Comparison of ENCODE assay signal across 8 mouse cellular contexts in the genomic region with DNA sequence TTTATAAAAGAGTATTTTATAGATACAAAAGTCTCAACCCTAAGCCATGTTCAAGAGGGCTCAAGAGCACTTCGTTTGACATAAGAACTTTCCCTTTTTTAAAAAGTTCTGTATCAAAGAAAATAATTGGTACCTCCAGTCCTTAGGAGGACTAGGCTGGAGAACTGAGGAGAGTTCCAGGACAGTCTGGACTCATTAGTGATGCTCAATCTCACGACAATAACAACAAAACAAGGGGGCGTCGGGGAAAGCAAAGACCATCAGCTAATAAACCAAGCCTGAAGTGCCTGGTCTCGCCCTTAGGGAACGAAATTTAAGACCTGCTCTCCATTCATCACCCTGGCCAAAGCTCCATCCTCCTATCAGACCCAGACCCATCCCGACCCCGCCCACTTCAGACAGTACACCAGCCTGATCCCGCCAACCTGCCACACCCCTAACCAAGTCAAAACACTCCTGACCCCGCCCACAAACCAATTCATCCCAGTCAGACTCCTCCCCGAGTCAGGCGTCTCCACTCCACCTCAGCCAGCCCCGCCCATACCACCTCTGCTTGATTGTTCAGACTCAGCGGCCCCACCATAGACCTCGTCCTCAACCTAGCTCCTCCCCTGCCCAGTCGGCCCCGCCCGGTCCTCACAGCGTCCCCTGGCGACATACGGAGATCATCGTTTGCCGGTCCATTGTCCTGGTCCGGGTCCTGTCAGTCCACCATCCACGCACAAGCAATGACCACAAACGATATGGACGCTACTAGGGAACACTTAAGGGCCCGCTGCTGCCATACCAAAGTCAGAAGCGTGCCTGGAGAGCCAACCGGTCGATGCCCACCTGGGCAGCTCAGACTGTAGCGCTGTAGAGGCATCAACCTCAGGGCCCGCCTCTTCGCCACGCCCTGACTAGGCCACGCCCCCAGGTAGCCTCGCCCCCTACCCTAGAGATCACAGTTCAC. TPM values are rescaled to one million over a fixed set of nuclear protein-coding genes. Genes with fewer than 3 reads are reported as not detected.
DNase-seq lines count a peak whose midpoint lies in the region; ATAC-seq and TF ChIP-seq lines count a peak whose summit lies in the region.

No protein-coding gene starts in this region.

- H3K4me3 ChIP-seq in left cerebral cortex, adult 2 months: peak overlapping the region; percentile 7; the same call in 1 of the 2 replicates
- peak overlapping the region; percentile 53 for H3K4me3 ChIP-seq in heart, embryonic 13.5 days
- H3K4me3 ChIP-seq in kidney, embryonic 16.5 days (ENCODE audit: low read length): peak overlapping the region; percentile 55
- peak overlapping the region; percentile 70 for H3K4me3 ChIP-seq in small intestine, adult 2 months (ENCODE audit: low read depth, low read length)

- 2% methylated on average over 37 of the region's 37 CpGs for WGBS in heart, embryonic 13.5 days
- 3% methylated on average over 37 of the region's 37 CpGs for WGBS in kidney, embryonic 16.5 days
- WGBS in small intestine, adult 2 months: 3% methylated on average over 37 of the region's 37 CpGs

- no peak overlapping the region for H3K27ac ChIP-seq in left cerebral cortex, adult 2 months
- no peak overlapping the region for H3K27ac ChIP-seq in heart, embryonic 13.5 days (replicated peaks)
- no peak overlapping the region for H3K27ac ChIP-seq in kidney, embryonic 16.5 days (ENCODE audit: low read length)
- peak overlapping the region; percentile 17; the same call in 1 of the 2 replicates for H3K27ac ChIP-seq in small intestine, adult 2 months (ENCODE audit: insufficient read depth, low read depth, low read length)

- H3K9ac ChIP-seq in heart, embryonic 13.5 days: peak overlapping the region; percentile 69; the same call in 1 of the 2 replicates
- H3K9ac ChIP-seq in kidney, embryonic 16.5 days (replicated peaks; ENCODE audit: low read length): peak overlapping the region; percentile 48

- H3K4me1 ChIP-seq in heart, embryonic 13.5 days: peaks cover 8% of the 10 kb centered on the region
- H3K4me1 ChIP-seq in kidney, embryonic 16.5 days (ENCODE audit: insufficient read depth, low read length): peaks cover 6% of the 10 kb centered on the region
- peaks cover 10% of the 10 kb centered on the region for H3K4me1 ChIP-seq in small intestine, adult 2 months (ENCODE audit: control insufficient read depth, insufficient read depth, insufficient read length, low read length)

- no peaks in the 10 kb centered on the region for H3K36me3 ChIP-seq in heart, embryonic 13.5 days
- no peaks in the 10 kb centered on the region for H3K36me3 ChIP-seq in kidney, embryonic 16.5 days (ENCODE audit: insufficient read depth, low read length)
- no peaks in the 10 kb centered on the region for H3K36me3 ChIP-seq in small intestine, adult 2 months (ENCODE audit: control insufficient read depth, insufficient read depth, low read length)

- no peak for DNase-seq in left cerebral cortex, adult 2 months (ENCODE audit: extremely low spot score in 1 of 2, low spot score in 2 of 2)
- DNase-seq in left cerebral cortex, postnatal 25 days (ENCODE audit: low spot score in 2 of 2): no peak
- peak; percentile 90 for DNase-seq in embryo, embryonic 9.5 days (ENCODE audit: extremely low spot score)
- peak; percentile 78 for DNase-seq in lung, postnatal 25 days (ENCODE audit: low spot score)
- no peak for DNase-seq in layer of hippocampus, postnatal 36 days

- ATAC-seq in heart, embryonic 13.5 days (ENCODE audit: extremely low read depth, insufficient number of reproducible peaks, low FRiP score, low TSS enrichment): peak; percentile 92
- peak; percentile 96 for ATAC-seq in kidney, embryonic 16.5 days (ENCODE audit: low FRiP score, low TSS enrichment)

- TF ChIP-seq CTCF in left cerebral cortex, adult 2 months (IDR thresholded peaks at IDR 0.05): no peak; the same call in 1 of the 2 replicates
- peak; percentile 51; the same call in 1 of the 2 replicates for TF ChIP-seq CTCF in small intestine, adult 2 months (IDR thresholded peaks at IDR 0.05; ENCODE audit: extremely low read depth, insufficient read length, insufficient replicate concordance, low read depth, low read length)

- no peaks in the 10 kb centered on the region for H3K9me3 ChIP-seq in heart, embryonic 13.5 days
- H3K9me3 ChIP-seq in kidney, embryonic 16.5 days (ENCODE audit: low read length): no peaks in the 10 kb centered on the region

- intact Hi-C loops in left cerebral cortex, adult 2 months (cut with DNase I): no loop called here
- intact Hi-C loops in left cerebral cortex, postnatal 25 days (cut with DNase I): no loop called here

- peaks cover 4% of the 10 kb centered on the region; the same call in 1 of the 2 replicates for H3K27me3 ChIP-seq in heart, embryonic 13.5 days (replicated peaks)
- H3K27me3 ChIP-seq in kidney, embryonic 16.5 days (ENCODE audit: insufficient read depth, low read length): no peaks in the 10 kb centered on the region
- no peaks in the 10 kb centered on the region for H3K27me3 ChIP-seq in small intestine, adult 2 months (ENCODE audit: control insufficient read depth, insufficient read depth, low read length)

- H3K4me2 ChIP-seq in heart, embryonic 13.5 days: peak overlapping the region; percentile 86
- H3K4me2 ChIP-seq in kidney, embryonic 16.5 days (replicated peaks; ENCODE audit: low read depth, low read length): peak overlapping the region; percentile 90

- TF ChIP-seq POLR2A in small intestine, adult 2 months (IDR thresholded peaks at IDR 0.05; ENCODE audit: low read depth, low read length): no peak

RNA-seq across cellular contexts. Expression of gene 4930438A08Rik, which starts 35.5 kb away (rescaled TPM):
- not detected for total RNA-seq in left cerebral cortex, adult 2 months (2021)
- not detected for total RNA-seq in left cerebral cortex, postnatal 25 days (2021)
- not detected in 2 replicates for polyA plus RNA-seq in heart, embryonic 13.5 days (2015; fragmentation: Nextera tagmentation; extraction: Ambion mirVana)
- not detected in 2 replicates for polyA plus RNA-seq in kidney, embryonic 16.5 days (2015; fragmentation: Nextera tagmentation; extraction: Ambion mirVana)
- 0.28 and 0.71 TPM in 2 replicates for polyA plus RNA-seq in small intestine, adult 2 months (2012; rRNA removed)
- not detected for total RNA-seq in layer of hippocampus, postnatal 36 days (2021)

RNA-seq across cellular contexts. Expression of gene Irgm2, which starts 39.7 kb away (rescaled TPM):
- total RNA-seq in left cerebral cortex, adult 2 months (2021): 1 to 10 TPM; 2.2 to 2.8 TPM
- total RNA-seq in left cerebral cortex, postnatal 25 days (2021): 1 to 10 TPM; 1.8 to 2.8 TPM
- 2.9 and 3.6 TPM in 2 replicates for polyA plus RNA-seq in heart, embryonic 13.5 days (2015; fragmentation: Nextera tagmentation; extraction: Ambion mirVana)
- 2.6 and 2.7 TPM in 2 replicates for polyA plus RNA-seq in kidney, embryonic 16.5 days (2015; fragmentation: Nextera tagmentation; extraction: Ambion mirVana)
- 7.1 and 22.7 TPM in 2 replicates for polyA plus RNA-seq in small intestine, adult 2 months (2012; rRNA removed)
- total RNA-seq in layer of hippocampus, postnatal 36 days (2021): 1 to 10 TPM; 2.2 to 2.3 TPM

RNA-seq across cellular contexts. Expression of gene Igtp, which starts 39.8 kb away (rescaled TPM):
- total RNA-seq in left cerebral cortex, adult 2 months (2021): 1 to 10 TPM; 3.6 to 4.2 TPM
- 1 to 10 TPM; 2.5 to 3.2 TPM for total RNA-seq in left cerebral cortex, postnatal 25 days (2021)
- polyA plus RNA-seq in heart, embryonic 13.5 days (2015; fragmentation: Nextera tagmentation; extraction: Ambion mirVana): 4.4 and 5.0 TPM in 2 replicates
- 4.5 and 4.8 TPM in 2 replicates for polyA plus RNA-seq in kidney, embryonic 16.5 days (2015; fragmentation: Nextera tagmentation; extraction: Ambion mirVana)
- 10.8 and 27.7 TPM in 2 replicates for polyA plus RNA-seq in small intestine, adult 2 months (2012; rRNA removed)
- 1 to 10 TPM; 2.1 TPM for total RNA-seq in layer of hippocampus, postnatal 36 days (2021)

Comparison
In these comparisons a context has a peak if more than half of its experiments do, and no peak if none do; other contexts are left out.
1. DNase-seq: peak in embryo, embryonic 9.5 days (single experiment) and lung, postnatal 25 days (single experiment); none in left cerebral cortex, adult 2 months (0 of 2), left cerebral cortex, postnatal 25 days (0 of 2) and layer of hippocampus, postnatal 36 days (0 of 2).
2. H3K4me3 ChIP-seq: peak in every context shown above with its lines; median percentile 70 in small intestine, adult 2 months; 55 in kidney, embryonic 16.5 days; 53 in heart, embryonic 13.5 days; 7 in left cerebral cortex, adult 2 months.